Mouse (Mus musculus): Measurements from ENCODE around the gene Fam81b. TPM values are rescaled to one million over a fixed set of nuclear protein-coding genes. Genes with fewer than 3 reads are reported as not detected.
"Not testable (repeated sequence)": the region's sequence is repeated elsewhere in the genome, so short reads cannot be mapped to it uniquely, and the experiment has no call there.

The Fam81b gene
- polyA plus RNA-seq (2012; ENCODE audit: insufficient read depth, insufficient read length, missing spikeins), result not detected in 2 replicates

GRCm38 (mm10) chr13:76304637-76305122 lies at the start of gene Fam81b:
Gene Fam81b (minus strand): TSS chr13:76305072.
- Histone ChIP-seq H3K27ac (ENCODE audit: insufficient read depth, low read depth, low read length) (no peak within 1 kb of the TSS), H3K4me3 (ENCODE audit: insufficient read depth, low read length) (no peak within 1 kb of the TSS), H3K4me1 (ENCODE audit: control insufficient read depth, insufficient read depth, low read length) (peaks cover 2% of the 10 kb centered on the region; the same call in 1 of the 2 replicates)
- no peak for TF ChIP-seq CTCF (IDR thresholded peaks at IDR 0.05; ENCODE audit: low read depth, low read length)
- no peak for TF ChIP-seq POLR2A (IDR thresholded peaks at IDR 0.05; ENCODE audit: borderline replicate concordance, low read depth, low read length)

GRCm38 (mm10) chr13:76345941-76346340 lies 41.1 kb upstream of the Fam81b start:
- H3K27ac ChIP-seq (ENCODE audit: insufficient read depth, low read depth, low read length); H3K4me3 ChIP-seq (ENCODE audit: insufficient read depth, low read length); H3K4me1 ChIP-seq (ENCODE audit: control insufficient read depth, insufficient read depth, low read length): not testable (repeated sequence)

- Histone ChIP-seq H3K4me3 (ENCODE audit: insufficient read depth, low read length) (no peak overlapping the region), H3K4me1 (ENCODE audit: control insufficient read depth, insufficient read depth, low read length) (peaks cover 2% of the 10 kb centered on the region; the same call in 1 of the 2 replicates), H3K27ac (ENCODE audit: insufficient read depth, low read depth, low read length) (no peak overlapping the region)
- TF ChIP-seq POLR2A (IDR thresholded peaks at IDR 0.05; ENCODE audit: borderline replicate concordance, low read depth, low read length) (no peak), CTCF (IDR thresholded peaks at IDR 0.05; ENCODE audit: low read depth, low read length) (no peak)
Measured at GRCm38 (mm10) chr13:76318635-76319034, 13.8 kb upstream of the Fam81b start.

- H3K27ac ChIP-seq (ENCODE audit: insufficient read depth, low read depth, low read length), result no peak overlapping the region
- no peak overlapping the region for H3K4me3 ChIP-seq (ENCODE audit: insufficient read depth, low read length)
- TF ChIP-seq CTCF (IDR thresholded peaks at IDR 0.05; ENCODE audit: low read depth, low read length), result no peak
- TF ChIP-seq POLR2A (IDR thresholded peaks at IDR 0.05; ENCODE audit: borderline replicate concordance, low read depth, low read length), result no peak
- no peaks in the 10 kb centered on the region for H3K4me1 ChIP-seq (ENCODE audit: control insufficient read depth, insufficient read depth, low read length)
Measured at GRCm38 (mm10) chr13:76311580-76311979, 6.7 kb upstream of the Fam81b start.

- no peaks in the 10 kb centered on the region for H3K4me1 ChIP-seq (ENCODE audit: control insufficient read depth, insufficient read depth, low read length)
- TF ChIP-seq CTCF (IDR thresholded peaks at IDR 0.05; ENCODE audit: low read depth, low read length) (no peak), POLR2A (IDR thresholded peaks at IDR 0.05; ENCODE audit: borderline replicate concordance, low read depth, low read length) (no peak)
- no peak overlapping the region for H3K27ac ChIP-seq (ENCODE audit: insufficient read depth, low read depth, low read length)
- no peak overlapping the region for H3K4me3 ChIP-seq (ENCODE audit: insufficient read depth, low read length)
Measured at GRCm38 (mm10) chr13:76308811-76309210, 3.9 kb upstream of the Fam81b start.

GRCm38 (mm10) chr13:76305655-76306365 lies 938 bp upstream of the Fam81b start:
- H3K27ac ChIP-seq (ENCODE audit: insufficient read depth, low read depth, low read length), result no peak overlapping the region

GRCm38 (mm10) chr13:76305241-76305640 lies 369 bp upstream of the Fam81b start:
- Histone ChIP-seq H3K4me3 (ENCODE audit: insufficient read depth, low read length) (no peak overlapping the region), H3K4me1 (ENCODE audit: control insufficient read depth, insufficient read depth, low read length) (peaks cover 2% of the 10 kb centered on the region; the same call in 1 of the 2 replicates), H3K27ac (ENCODE audit: insufficient read depth, low read depth, low read length) (no peak overlapping the region)
- TF ChIP-seq CTCF (IDR thresholded peaks at IDR 0.05; ENCODE audit: low read depth, low read length), result no peak
- TF ChIP-seq POLR2A (IDR thresholded peaks at IDR 0.05; ENCODE audit: borderline replicate concordance, low read depth, low read length), result no peak

More at GRCm38 (mm10) chr13:76305655-76306365, 938 bp upstream of the Fam81b start:
- TF ChIP-seq POLR2A (IDR thresholded peaks at IDR 0.05; ENCODE audit: borderline replicate concordance, low read depth, low read length) (no peak), CTCF (IDR thresholded peaks at IDR 0.05; ENCODE audit: low read depth, low read length) (no peak)
- Histone ChIP-seq H3K4me3 (ENCODE audit: insufficient read depth, low read length) (no peak overlapping the region), H3K4me1 (ENCODE audit: control insufficient read depth, insufficient read depth, low read length) (peaks cover 2% of the 10 kb centered on the region; the same call in 1 of the 2 replicates)

- no peak overlapping the region for H3K4me3 ChIP-seq (ENCODE audit: insufficient read depth, low read length)
- peaks cover 2% of the 10 kb centered on the region; the same call in 1 of the 2 replicates for H3K4me1 ChIP-seq (ENCODE audit: control insufficient read depth, insufficient read depth, low read length)
Measured at GRCm38 (mm10) chr13:76304201-76304600, 671 bp downstream of the Fam81b start.

GRCm38 (mm10) chr13:76303160-76303559 lies 1.7 kb downstream of the Fam81b start:
- no peak for TF ChIP-seq CTCF (IDR thresholded peaks at IDR 0.05; ENCODE audit: low read depth, low read length)
- TF ChIP-seq POLR2A (IDR thresholded peaks at IDR 0.05; ENCODE audit: borderline replicate concordance, low read depth, low read length), result no peak
- Histone ChIP-seq H3K4me3 (ENCODE audit: insufficient read depth, low read length) (no peak overlapping the region), H3K4me1 (ENCODE audit: control insufficient read depth, insufficient read depth, low read length) (peaks cover 2% of the 10 kb centered on the region; the same call in 1 of the 2 replicates), H3K27ac (ENCODE audit: insufficient read depth, low read depth, low read length) (no peak overlapping the region)

More at GRCm38 (mm10) chr13:76304201-76304600, 671 bp downstream of the Fam81b start:
- no peak overlapping the region for H3K27ac ChIP-seq (ENCODE audit: insufficient read depth, low read depth, low read length)
- no peak for TF ChIP-seq CTCF (IDR thresholded peaks at IDR 0.05; ENCODE audit: low read depth, low read length)
- TF ChIP-seq POLR2A (IDR thresholded peaks at IDR 0.05; ENCODE audit: borderline replicate concordance, low read depth, low read length), result no peak

GRCm38 (mm10) chr13:76302056-76302455 lies 2.8 kb downstream of the Fam81b start:
- H3K27ac ChIP-seq (ENCODE audit: insufficient read depth, low read depth, low read length), result peak overlapping the region; percentile 31; the same call in 1 of the 2 replicates
- H3K4me3 ChIP-seq (ENCODE audit: insufficient read depth, low read length), result no peak overlapping the region
- H3K4me1 ChIP-seq (ENCODE audit: control insufficient read depth, insufficient read depth, low read length), result peaks cover 2% of the 10 kb centered on the region; the same call in 1 of the 2 replicates
- TF ChIP-seq CTCF (IDR thresholded peaks at IDR 0.05; ENCODE audit: low read depth, low read length) (no peak), POLR2A (IDR thresholded peaks at IDR 0.05; ENCODE audit: borderline replicate concordance, low read depth, low read length) (no peak)

Data from bone marrow macrophage, adult 2 months (primary cell).